Mouse (Mus musculus) ES-Bruce4 (cell line): Measurements from ENCODE around the gene Col9a2.

Experiments used
- EP300 ChIP-seq: IDR thresholded peaks from 2 replicates; pipeline ENCODE4 v1.6.1; 2011; ENCODE audit warnings: low read depth, low read length; ENCODE audit not compliant: insufficient read depth
- POLR2A ChIP-seq: IDR thresholded peaks from one replicate; pipeline ENCODE4 v1.8.1; 2011; ENCODE audit warnings: low read length; ENCODE audit not compliant: insufficient read depth

- no peak for TF ChIP-seq POLR2A
- no peak for TF ChIP-seq EP300
Observed at GRCm38 (mm10) chr4:120992284-120992683, 46.9 kb upstream of the Col9a2 start.
